Mouse (Mus musculus): Measurements from ENCODE around the gene Ldhd.
"Not testable (repeated sequence)": the region's sequence is repeated elsewhere in the genome, so short reads cannot be mapped to it uniquely, and the experiment has no call there.

Ldhd gene

GRCm38 (mm10) chr8:111630105-111630521, at the start of gene Ldhd:
TSS of gene Ldhd (minus strand) at chr8:111630374.
- peak; percentile 34 for DNase-seq (ENCODE audit: low read depth)

GRCm38 (mm10) chr8:111678848-111679247, 48.7 kb upstream of the Ldhd start:
- no peak for DNase-seq (ENCODE audit: low read depth)

DNA sequence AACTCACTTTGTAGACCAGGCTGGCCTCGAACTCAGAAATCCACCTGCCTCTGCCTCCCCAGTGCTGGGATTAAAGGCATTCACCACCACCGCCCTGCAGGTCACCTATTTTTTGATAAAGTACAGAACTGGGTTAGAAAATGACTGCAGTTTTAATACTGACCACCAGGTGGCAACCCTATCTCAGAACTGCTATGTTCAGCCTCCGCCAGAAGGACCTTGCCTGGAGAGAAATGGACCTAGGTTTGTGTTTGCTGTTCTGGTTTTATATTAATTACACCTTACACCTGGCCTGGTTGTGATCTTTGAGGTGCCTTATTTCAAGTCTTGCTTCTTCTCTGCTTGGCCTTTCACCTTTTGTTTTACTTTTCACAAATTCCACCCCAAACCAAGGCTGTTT, 47.9 kb upstream of the Ldhd start:
- peak; percentile 29 for DNase-seq (ENCODE audit: low read depth)

DNA sequence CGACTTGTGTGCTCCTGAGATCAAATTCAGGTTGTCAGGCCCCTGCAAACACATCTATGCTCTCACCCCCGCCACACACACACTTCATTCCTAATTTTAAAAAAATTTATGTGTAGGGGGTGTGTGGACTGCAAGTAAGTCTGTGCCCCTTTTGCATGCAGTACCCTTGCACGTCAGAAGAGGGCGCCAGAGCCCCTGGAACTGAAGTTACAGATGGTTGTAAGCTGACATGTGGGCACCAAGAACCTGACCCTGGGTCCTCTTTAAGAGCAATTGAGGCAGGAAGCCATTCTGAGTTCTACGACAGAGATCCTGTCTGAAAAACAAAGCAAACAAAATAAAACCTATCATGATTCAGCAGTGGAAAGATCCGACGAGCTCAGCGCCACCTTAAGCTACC, 46.1 kb upstream of the Ldhd start:
- DNase-seq (ENCODE audit: low read depth): no peak

DNA sequence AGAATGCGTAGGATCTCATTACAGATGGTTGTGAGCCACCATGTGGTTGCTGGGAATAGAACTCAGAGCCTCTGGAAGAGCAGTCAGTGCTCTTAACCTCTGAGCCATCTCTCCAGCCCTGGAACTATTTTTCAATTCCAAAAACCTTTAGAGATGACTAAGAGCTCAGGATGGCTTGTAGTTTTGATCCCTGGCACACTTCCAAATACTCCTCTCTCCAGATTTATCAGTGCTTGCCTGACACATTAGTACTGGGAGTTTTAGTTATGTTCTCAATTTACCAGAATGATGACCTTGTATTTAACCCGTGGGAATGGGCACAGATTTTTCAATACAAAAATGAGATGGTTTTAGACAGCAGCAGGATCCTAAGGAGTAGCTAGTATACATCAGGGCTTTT, 36.6 kb upstream of the Ldhd start:
- DNase-seq (ENCODE audit: low read depth): no peak

GRCm38 (mm10) chr8:111662473-111662872, 32.3 kb upstream of the Ldhd start:
- peak; percentile 51 for DNase-seq (ENCODE audit: low read depth)

DNA sequence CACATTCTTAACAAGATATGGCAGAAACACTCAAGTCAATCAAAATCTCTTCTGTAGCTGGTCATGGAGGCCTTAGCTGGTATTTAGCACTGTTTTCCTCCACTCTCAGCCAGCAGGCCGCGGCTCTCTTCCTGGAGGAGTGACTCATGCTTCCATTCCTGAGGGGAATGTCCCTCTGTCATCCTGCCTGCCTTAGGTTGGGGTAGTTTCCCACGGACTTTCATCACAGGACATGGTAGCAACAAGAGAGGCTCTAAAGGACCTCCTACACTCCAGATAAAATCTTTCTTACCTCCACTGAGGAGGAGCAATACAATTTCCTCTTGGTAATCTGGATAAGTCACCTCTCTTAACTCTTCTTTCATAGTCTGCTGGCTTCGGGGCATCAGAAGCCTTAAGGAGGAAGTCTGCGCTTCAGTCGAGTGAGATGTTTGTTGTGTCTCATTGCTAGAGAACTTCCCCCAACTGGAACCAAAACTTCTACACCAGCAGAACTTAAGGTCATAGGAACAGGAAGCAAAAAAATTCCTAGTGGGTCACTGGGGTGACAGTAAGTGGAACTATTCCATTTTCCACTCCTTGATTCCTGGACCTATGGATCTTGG, 28.7 kb upstream of the Ldhd start:
- DNase-seq (ENCODE audit: low read depth): peak; percentile 63

GRCm38 (mm10) chr8:111657312-111657854, 27.2 kb upstream of the Ldhd start:
- DNase-seq (ENCODE audit: low read depth): no peak

DNA sequence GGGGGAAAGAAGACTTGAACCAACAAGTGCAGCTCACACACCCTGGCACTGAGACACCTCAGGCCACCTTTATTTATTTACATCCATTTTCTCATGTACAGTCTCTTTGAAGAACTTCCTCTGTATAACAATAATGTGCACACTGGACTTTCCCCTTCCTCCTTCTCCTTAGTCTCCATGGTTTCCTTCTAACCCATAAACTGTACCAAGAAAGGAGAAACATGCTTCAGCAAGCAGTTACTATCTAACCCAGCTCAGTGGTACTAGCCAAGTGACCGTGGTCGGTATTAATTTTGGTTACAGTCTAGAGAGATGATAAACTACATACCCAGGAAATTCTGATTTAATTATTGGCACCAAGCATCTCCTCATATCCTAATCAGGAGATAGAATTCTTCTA, 23.4 kb upstream of the Ldhd start:
- DNase-seq (ENCODE audit: low read depth): no peak

- no peak for DNase-seq (ENCODE audit: low read depth)
Observed at GRCm38 (mm10) chr8:111650651-111651050, 20.5 kb upstream of the Ldhd start.

GRCm38 (mm10) chr8:111648834-111649233, 18.7 kb upstream of the Ldhd start:
- DNase-seq (ENCODE audit: low read depth): no peak

GRCm38 (mm10) chr8:111645715-111646114, 15.5 kb upstream of the Ldhd start:
- no peak for DNase-seq (ENCODE audit: low read depth)

DNA sequence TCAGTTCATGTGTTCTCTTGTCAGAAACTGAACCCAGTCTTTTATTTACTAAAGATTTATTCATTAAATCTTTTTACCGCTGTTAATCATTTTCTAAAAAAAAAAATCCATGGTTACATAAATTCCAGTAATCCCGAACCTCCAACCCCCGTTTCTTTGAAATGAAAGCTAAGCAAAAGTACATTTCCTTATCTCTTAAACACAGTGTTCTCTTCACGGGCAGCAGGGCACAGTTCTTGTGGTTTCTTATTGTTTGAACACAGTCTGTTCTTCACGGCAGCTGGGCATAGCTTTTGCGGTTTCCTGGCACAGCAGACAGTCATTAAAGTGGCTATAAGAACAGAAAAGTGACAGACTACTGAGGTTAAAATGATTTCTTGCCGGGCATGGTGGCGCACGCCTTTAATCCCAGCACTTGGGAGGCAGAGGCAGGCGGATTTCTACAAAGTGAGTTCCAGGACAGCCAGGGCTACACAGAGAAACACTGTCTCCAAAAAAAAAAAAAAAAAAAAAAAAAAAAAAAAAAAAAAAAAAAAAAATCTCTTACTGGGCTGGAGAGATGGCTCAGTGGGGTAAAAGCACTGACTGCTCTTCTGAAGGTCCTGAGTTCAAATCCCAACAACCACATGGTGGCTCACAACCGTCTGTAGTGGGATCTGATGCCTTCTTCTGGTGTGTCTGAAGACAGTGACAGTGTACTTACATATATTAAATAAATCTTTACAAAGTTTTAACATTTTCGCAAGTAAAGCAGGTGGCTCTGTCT, 14.3 kb upstream of the Ldhd start:
- DNase-seq (ENCODE audit: low read depth): not testable (repeated sequence)

GRCm38 (mm10) chr8:111643264-111644141, 13.3 kb upstream of the Ldhd start, which contains the start of gene Zfp1:
TSS of gene Zfp1 (plus strand) at chr8:111643401.
- DNase-seq (ENCODE audit: low read depth): peak; percentile 89

GRCm38 (mm10) chr8:111642939-111643263, 12.7 kb upstream of the Ldhd start:
- no peak for DNase-seq (ENCODE audit: low read depth)

GRCm38 (mm10) chr8:111642496-111642895, 12.3 kb upstream of the Ldhd start:
- DNase-seq (ENCODE audit: low read depth): no peak

GRCm38 (mm10) chr8:111641064-111641463, 10.9 kb upstream of the Ldhd start:
- DNase-seq (ENCODE audit: low read depth): no peak

- no peak for DNase-seq (ENCODE audit: low read depth)
Observed at GRCm38 (mm10) chr8:111638086-111638485, 7.9 kb upstream of the Ldhd start.

DNA sequence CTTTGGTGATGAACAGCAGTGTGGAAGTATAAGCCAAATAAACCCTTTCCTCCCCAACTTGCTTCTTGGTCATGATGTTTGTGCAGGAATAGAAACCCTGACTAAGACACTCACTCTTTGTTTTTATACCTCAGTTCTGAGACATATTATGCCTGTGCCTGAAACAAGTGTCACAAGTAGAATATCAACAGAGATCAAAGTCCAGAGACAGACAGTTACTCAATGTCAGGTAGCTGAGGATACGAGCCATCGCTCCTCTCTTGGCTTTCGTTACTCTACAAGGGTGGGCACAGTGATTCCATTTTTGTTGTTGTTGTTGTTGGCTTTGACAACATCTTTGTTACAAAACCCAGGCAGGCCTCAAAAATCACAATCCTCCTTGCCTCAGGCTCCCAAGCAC, 2.8 kb upstream of the Ldhd start:
- no peak for DNase-seq (ENCODE audit: low read depth)

GRCm38 (mm10) chr8:111631589-111631988, 1.4 kb upstream of the Ldhd start:
- no peak for DNase-seq (ENCODE audit: low read depth)

- no peak for DNase-seq (ENCODE audit: low read depth)
Observed at GRCm38 (mm10) chr8:111628894-111629501, 1.2 kb downstream of the Ldhd start.

DNA sequence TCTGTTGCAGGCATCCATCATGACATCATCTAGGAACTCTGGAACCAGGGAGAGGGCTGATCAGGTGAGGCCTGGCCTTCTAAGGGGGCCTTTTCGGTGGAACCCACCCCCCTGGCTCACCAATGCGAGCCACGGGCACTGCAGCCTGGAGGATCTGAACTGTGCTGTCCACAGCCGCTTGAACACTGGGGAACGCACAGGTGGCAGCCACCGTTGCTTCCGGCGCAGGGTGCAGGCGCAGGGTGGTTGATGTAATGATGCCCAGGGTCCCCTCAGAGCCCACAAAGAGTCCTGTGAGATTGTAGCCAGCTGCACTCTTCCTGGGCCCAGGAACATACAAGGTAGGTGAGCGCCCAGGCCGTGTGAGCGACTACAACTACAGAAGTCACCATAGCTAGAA, 1.8 kb downstream of the Ldhd start:
- no peak for DNase-seq (ENCODE audit: low read depth)

Data from fibroblast of lung, adult 2 months (primary cell).